Mouse (Mus musculus) MEL (cell line): Measurements from ENCODE around the gene Chfr. TPM values are rescaled to one million over a fixed set of nuclear protein-coding genes. Genes with fewer than 3 reads are reported as not detected.

Source experiments
- polyA plus RNA-seq, 2 experiments: library from polyadenylated mRNA; stranded (reverse) in 1 of 2; unstranded in 1 of 2; fragments of >175 nt in 1 of 2; fragments of >200 nt in 1 of 2; gene quantifications; 2 replicates each; pipeline versions ENCODE4 v1.2.1 to v1.2.4; 2012; ENCODE audit warnings: low replicate concordance in 2 of 2, low read depth in 1 of 2; ENCODE audit not compliant: insufficient read length in 2 of 2, insufficient read depth in 1 of 2, missing spikeins in 1 of 2
- total RNA-seq: library from RNA; depleted of rRNA; stranded (reverse); fragments of 300-350 nt; gene quantifications from 2 replicates; pipeline ENCODE4 v1.2.3, GENCODE M21; 2012; rRNA removed

The Chfr gene
- total and polyA plus RNA-seq, 3 experiments: 50.4 to 63.9 TPM; not detected in 1

Other genes starting within 250 kb of the Chfr start
- 26.3 and 41.8 TPM in 2 replicates for gene Gm15446, start 212.4 kb upstream of the Chfr start, total RNA-seq
- gene Gm15446, start 212.4 kb upstream of the Chfr start, polyA plus RNA-seq: 100 to 1,000 TPM in 1 of 2 experiments, 1 to 10 TPM in 1; 5.4 to 237 TPM
- 18.0 and 18.8 TPM in 2 replicates for gene Zfp932, start 139.3 kb upstream of the Chfr start, total RNA-seq
- 100 to 1,000 TPM in 1 of 2 experiments, 10 to 100 TPM in 1; 13.6 to 364 TPM for gene Zfp932, start 139.3 kb upstream of the Chfr start, polyA plus RNA-seq
- 2.9 and 3.1 TPM in 2 replicates for gene Gm17655, start 63.3 kb upstream of the Chfr start, total RNA-seq
- gene Gm17655, start 63.3 kb upstream of the Chfr start, polyA plus RNA-seq: 100 to 1,000 TPM in 1 of 2 experiments, 1 to 10 TPM in 1; 2.2 to 259 TPM
- gene Gm35315, start 41.4 kb upstream of the Chfr start, total RNA-seq: 1.8 and 2.2 TPM in 2 replicates
- 10 to 100 TPM in 1 of 2 experiments, 1 to 10 TPM in 1; 2.2 to 70.9 TPM for gene Gm35315, start 41.4 kb upstream of the Chfr start, polyA plus RNA-seq
- 0.46 and 0.77 TPM in 2 replicates for gene Plcxd1, start 35.9 kb upstream of the Chfr start, total RNA-seq
- 1 to 10 TPM in 1 of 2 experiments, not detected in 1; 2.5 TPM for gene Plcxd1, start 35.9 kb upstream of the Chfr start, polyA plus RNA-seq
- 39.7 and 50.2 TPM in 2 replicates for gene Gtpbp6, start 27.6 kb upstream of the Chfr start, total RNA-seq
- 10 to 100 TPM in 1 of 2 experiments, not detected in 1; 59.1 TPM for gene Gtpbp6, start 27.6 kb upstream of the Chfr start, polyA plus RNA-seq
- 4.0 and 5.2 TPM in 2 replicates for gene Zfp605, start 25.8 kb upstream of the Chfr start, total RNA-seq
- gene Zfp605, start 25.8 kb upstream of the Chfr start, polyA plus RNA-seq: 1 to 10 TPM in 1 of 2 experiments, not detected in 1; 4.7 TPM
- 16.3 and 17.4 TPM in 2 replicates for gene Golga3, start 40.9 kb downstream of the Chfr start, total RNA-seq
- gene Golga3, start 40.9 kb downstream of the Chfr start, polyA plus RNA-seq: 10 to 100 TPM; 21.7 to 80.3 TPM
- 31.7 and 37.9 TPM in 2 replicates for gene Ankle2, start 95.2 kb downstream of the Chfr start, total RNA-seq
- gene Ankle2, start 95.2 kb downstream of the Chfr start, polyA plus RNA-seq: 100 to 1,000 TPM in 1 of 2 experiments, 10 to 100 TPM in 1; 29.5 to 270 TPM
- gene Pgam5, start 134.1 kb downstream of the Chfr start, total RNA-seq: 96.3 and 115 TPM in 2 replicates
- 10 to 100 TPM in 1 of 2 experiments, not detected in 1; 95.8 TPM for gene Pgam5, start 134.1 kb downstream of the Chfr start, polyA plus RNA-seq
- 8.4 and 8.7 TPM in 2 replicates for gene Pxmp2, start 150.3 kb downstream of the Chfr start, total RNA-seq
- gene Pxmp2, start 150.3 kb downstream of the Chfr start, polyA plus RNA-seq: 10 to 100 TPM in 1 of 2 experiments, not detected in 1; 15.2 TPM
- gene Pole, start 150.5 kb downstream of the Chfr start, total RNA-seq: 32.4 and 33.7 TPM in 2 replicates
- 10 to 100 TPM; 52.6 to 81.4 TPM for gene Pole, start 150.5 kb downstream of the Chfr start, polyA plus RNA-seq
- 0.08 and 0.10 TPM in 2 replicates for gene P2rx2, start 207.4 kb downstream of the Chfr start, total RNA-seq
- gene P2rx2, start 207.4 kb downstream of the Chfr start, polyA plus RNA-seq: under 1 TPM in 1 of 2 experiments, not detected in 1; 0.57 TPM
- not detected in 2 replicates for gene Lrcol1, start 208.9 kb downstream of the Chfr start, total RNA-seq
- gene Lrcol1, start 208.9 kb downstream of the Chfr start, polyA plus RNA-seq: not detected